ENCODE assay signal across 9 mouse cellular contexts in the genomic region with DNA sequence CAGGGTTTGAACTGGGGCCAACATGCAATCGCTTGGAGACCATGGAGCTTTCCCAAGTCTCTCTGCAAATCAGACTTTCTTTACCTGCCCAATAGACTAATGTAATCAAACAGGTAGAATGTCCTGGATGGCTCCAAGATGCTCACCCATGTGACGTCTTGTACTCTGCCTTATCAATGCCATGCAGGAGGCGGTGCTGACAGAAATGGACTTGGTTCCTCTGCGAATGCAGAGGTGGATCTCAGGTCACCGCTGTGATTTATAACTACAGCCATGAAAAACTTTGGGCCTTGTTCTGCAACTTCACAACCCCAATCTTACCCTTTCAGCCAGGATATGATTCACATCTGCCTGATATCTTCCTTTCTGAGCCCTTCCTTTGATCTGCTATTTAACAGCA.
"Had no signal": no experiment of that assay in that cellular context is flagged by ENCODE, and none has a peak within 500 bp of the region (broad histone marks: within the 10 kb centered on the region; RNA-seq: fewer than 3 reads in every experiment).

No protein-coding gene starts in this region.

- H3K4me2 ChIP-seq: limb, embryonic 13.5 days; midbrain, embryonic 13.5 days; stomach, embryonic 15.5 days had no signal

- DNase-seq: left cerebral cortex, postnatal 4 days; lung, adult 18-20 months; right cerebral cortex, postnatal 14 days; thymus, adult 2 months; thymus, postnatal 25 days had no signal

- H3K9me3 ChIP-seq: limb, embryonic 13.5 days; midbrain, embryonic 13.5 days; stomach, embryonic 15.5 days had no signal

- H3K36me3 ChIP-seq: limb, embryonic 13.5 days; midbrain, embryonic 13.5 days; stomach, embryonic 15.5 days had no signal

- H3K27me3 ChIP-seq: limb, embryonic 13.5 days; midbrain, embryonic 13.5 days; stomach, embryonic 15.5 days had no signal

- H3K4me3 ChIP-seq: limb, embryonic 13.5 days; midbrain, embryonic 13.5 days; stomach, embryonic 15.5 days had no signal

- ATAC-seq: midbrain, embryonic 13.5 days had no signal

- H3K27ac ChIP-seq: limb, embryonic 13.5 days; liver, embryonic 14.5 days; midbrain, embryonic 13.5 days; stomach, embryonic 15.5 days had no signal

- H3K9ac ChIP-seq: limb, embryonic 13.5 days; liver, embryonic 14.5 days; midbrain, embryonic 13.5 days; stomach, embryonic 15.5 days had no signal
